Mouse (Mus musculus) cerebellum, adult 18-20 months (tissue): ENCODE measurements at regions not wholly inside any gene's neighbourhood (a gene's known extent, or its start where the extent isn't known, plus 50 kb on each side); places are given as distances from the start of the nearest gene placed in this dataset.

Source experiments
- DNase-seq, 2 experiments: peaks; one replicate each; pipeline ENCODE4 v3.0.0; 2021

GRCm38 (mm10) chr6:51641965-51642364 is 118.3 kb downstream of the Snx10 start:
- no peak for DNase-seq

- no peak for DNase-seq
These were observed 125.1 kb downstream of the Snx10 start for GRCm38 (mm10) chr6:51648813-51649212.

DNA sequence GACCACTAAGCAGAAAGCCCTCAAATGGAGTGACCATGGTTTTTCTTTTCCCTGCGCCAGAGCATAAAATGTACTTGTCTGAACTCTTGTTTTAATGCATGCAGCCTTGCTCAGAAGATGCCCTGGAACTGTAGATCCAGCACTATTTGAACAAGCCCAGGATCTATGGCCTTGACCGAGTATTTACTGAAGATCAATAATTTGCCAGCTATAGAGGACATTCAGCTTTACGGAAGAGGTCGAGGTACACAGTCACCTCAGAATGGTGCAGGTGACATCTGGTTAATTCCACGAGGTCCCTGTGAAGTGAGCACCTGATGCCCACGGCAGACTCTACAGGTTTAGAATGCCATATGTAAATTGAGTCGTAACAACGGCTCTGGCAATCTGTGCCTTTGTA is 130.1 kb downstream of the Snx10 start:
- no peak for DNase-seq

- DNase-seq: no peak
These were observed 131.3 kb downstream of the Snx10 start for GRCm38 (mm10) chr6:51654991-51655390.

- no peak for DNase-seq
These were observed 132.4 kb downstream of the Snx10 start for GRCm38 (mm10) chr6:51656078-51656477.

DNA sequence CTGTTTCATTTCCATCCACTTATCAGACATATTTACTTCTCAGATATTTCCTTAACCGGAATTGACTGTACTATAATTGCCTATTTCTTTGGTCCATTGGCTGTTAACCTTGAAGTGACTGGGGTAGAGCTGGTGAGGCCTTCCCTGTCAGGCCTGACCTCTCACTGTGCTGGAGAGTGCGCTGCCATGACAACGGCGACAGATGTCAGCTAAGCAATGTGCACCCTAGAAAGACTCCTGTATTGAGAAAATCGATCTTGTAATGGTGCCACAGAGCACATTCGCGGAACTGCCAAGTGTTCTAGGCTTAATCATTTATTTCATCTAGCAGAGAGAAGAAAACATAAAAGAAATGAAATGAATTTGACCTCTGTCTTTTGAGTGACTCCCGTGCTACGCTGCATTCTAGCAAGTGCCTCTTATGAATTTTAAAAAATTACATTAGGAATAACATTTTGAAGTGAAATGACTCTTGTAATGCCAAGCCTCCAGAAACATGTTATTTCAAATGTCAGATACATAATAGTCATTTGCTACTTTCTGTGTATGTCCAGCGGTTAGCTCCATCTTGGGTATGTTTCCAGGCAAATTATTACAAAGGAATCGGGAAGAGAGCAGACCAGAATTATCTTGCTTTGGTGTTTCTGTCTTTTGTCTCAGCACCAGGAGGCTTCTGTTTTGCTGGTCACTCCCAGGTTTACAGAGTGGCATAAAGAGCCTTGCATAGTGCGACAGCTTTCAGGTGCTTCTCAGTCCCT is 133.4 kb downstream of the Snx10 start:
- no peak for DNase-seq

DNA sequence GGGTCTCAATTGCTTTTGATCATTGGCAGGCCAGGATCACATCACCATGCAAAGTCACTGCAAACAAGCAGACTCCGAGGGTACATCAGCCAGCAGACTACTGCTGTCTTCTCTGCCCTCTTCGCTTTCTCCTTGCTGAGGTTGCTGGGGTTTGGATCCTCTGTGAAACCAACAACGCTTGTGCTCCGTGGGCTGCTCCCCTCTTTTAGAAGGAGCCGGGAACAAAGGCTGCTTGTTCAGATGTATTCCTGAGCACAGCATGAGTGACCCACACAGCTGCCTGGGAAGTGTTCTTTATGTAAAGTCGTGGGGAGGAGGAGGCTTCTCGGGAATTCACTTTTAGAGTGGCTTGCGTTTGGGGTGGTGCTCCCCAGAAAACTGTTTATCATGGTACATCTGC is 134.7 kb downstream of the Snx10 start:
- DNase-seq: no peak

GRCm38 (mm10) chr6:51663178-51663577 is 139.5 kb downstream of the Snx10 start:
- no peak for DNase-seq

- DNase-seq: no peak
These were observed 140.3 kb downstream of the Snx10 start for GRCm38 (mm10) chr6:51664049-51664448.

GRCm38 (mm10) chr6:51667022-51667421 is 143.3 kb downstream of the Snx10 start:
- no peak for DNase-seq

DNA sequence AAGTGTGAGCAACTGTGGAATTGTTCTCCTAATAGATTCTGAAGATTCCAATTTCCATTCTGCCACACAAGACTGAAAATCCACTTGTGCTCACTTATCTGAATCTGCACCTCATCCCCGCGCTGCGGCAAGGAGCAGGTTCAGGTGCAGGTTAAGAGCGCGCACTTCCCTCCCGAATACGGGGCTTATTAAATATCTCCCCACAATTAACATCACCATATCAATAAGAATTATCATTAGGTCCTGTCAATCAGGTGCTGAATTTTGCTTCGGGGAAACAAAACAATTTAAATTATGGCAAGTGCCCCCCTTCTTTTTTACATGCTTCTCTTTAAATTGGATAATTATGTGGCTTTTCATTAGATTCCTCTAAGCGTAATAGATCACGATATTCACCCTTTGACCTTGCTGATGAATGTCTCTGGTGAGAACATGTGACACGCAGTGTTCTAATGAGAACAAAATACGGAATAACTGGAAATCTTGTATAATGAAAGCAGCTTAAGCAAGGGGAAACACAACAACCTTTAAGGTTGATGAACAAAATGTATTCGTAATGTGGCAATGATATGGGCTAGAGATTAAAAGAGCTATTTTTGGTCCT is 151.7 kb downstream of the Snx10 start:
- DNase-seq: no peak

DNA sequence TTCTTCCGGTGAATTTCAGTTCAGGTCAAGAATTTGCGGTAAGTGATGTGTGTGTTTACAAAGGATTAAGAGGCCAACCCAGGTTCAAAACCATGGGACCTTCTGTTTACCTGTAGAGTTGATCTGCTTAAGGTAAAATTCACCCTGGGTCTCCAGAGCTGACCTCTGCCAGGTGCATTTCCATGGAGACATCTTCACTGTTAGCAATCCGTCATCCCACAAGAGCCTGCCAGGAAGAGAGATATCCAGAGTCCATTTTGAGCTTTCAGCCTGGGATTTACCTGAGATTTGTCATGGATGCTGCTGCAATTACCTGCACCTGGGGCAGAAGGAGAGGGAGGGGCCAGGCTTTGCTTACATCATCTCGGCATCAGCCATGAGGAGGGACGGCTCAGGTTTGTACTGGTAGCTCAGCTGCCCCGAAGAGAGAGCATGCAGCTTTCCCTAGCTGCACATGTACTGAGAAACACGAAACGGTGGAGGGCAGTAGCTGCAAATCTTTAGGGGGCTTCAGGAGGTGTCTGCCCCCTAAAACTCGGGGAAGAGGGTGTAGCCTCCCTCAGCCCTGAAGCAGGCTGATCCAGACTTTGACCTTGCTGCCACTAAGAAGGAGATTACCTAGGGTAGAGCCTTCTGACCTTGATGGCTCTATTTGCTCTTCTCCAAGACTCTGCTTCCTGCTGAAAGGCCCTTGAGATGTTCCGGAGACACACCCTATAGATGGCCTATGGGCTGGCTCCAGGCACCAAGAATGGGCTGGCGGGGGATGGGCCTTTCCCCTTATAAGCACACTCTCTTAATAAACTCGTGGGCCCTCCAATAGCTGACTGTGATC is 153.7 kb downstream of the Snx10 start:
- DNase-seq: no peak

DNA sequence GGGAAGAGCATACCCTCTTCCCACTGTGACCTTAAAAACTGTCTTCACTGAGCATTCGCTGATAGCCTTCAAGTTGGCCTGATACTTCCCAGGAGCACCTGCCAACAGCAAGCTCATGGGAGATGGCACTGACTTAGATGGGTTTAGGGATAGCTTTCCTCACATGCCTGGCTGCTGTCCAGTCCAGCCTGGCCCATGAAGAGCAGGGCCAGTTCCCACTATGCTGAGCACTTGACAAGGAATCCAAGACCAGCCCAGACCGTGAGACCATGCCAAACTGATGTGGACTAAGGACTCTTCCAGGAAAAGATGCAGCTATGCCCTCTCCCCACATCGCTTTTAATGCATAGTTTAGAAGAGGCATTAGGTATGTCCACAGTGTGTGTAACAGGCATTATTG is 155.0 kb downstream of the Snx10 start:
- no peak for DNase-seq

DNA sequence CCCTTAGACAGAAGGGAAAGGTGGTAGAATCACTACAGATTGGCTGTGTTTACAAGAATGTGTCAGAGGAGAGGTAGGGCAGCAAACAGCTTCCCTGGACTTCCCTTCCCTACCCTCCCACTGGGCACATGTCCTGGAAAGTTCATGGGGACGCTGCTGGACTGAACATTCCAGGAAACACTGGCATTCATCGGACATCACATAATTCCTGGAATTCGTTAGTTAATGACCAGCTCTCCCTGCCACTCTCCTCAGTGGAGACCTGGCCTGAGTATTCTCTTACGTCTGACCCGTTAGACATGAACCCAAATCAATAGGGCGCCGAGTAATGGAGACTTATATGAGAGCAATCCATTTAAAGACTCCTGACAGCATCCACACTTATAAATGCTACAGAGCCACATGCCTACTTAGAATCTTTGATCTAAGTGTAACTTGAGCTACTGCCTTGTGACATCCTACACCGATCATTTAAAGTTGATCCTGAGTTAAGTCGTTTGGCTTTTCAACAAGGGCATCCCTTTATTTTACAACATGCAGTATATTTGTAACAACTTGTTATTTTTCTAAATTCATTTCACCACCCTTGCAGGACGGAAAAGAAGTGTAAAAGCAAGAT is 156.6 kb downstream of the Snx10 start:
- no peak for DNase-seq

DNA sequence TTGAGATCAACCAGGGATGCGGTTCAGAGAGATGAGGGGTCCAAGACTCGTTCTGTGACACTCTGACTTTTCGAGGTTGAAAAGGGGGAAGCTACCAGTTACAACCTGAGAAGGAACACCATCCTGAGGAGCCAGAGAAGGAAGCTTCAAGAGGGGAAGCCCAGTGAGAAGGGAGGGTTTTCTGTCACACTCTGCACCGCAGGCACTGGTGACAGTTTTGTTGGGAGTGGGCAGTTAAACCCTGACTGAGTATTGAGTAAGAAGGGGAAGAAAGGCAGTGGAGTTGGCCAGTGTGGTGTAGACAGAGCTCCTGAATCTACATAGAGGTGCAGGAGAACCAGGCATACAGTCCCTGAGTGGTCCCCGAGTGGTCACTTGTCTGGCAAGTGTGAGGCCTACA is 159.4 kb downstream of the Snx10 start:
- DNase-seq: no peak

DNA sequence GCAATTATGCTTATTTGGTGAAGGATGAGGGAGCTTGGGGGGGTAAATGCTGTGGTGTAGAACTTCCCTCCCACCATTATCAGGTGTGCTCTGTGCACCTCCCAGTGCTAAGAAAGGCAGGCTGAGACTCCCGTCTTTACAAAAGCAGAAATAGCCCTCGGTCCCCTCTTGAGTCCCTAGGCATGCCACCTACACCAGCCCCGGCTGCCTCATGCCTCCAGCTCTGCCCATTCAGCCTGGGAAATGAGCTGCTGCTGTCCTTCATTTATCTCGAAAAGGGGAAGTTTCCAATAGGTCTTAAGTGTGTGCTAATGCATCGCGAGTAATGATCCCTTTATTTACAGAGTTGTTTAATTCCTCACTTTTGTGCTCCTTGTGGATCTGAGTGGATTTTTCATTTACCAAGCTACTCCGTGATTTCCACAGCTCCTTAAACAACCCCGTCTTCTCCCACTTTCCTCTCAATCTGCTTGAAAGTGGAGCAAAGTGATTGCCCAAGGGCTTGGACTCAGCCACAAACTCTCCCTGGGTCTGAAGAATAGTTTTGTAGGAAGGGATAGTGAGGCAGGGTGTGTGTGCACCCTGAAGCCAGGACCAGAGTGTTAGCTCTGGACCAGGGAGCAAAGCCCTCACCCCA is 162.1 kb downstream of the Snx10 start:
- no peak for DNase-seq

DNA sequence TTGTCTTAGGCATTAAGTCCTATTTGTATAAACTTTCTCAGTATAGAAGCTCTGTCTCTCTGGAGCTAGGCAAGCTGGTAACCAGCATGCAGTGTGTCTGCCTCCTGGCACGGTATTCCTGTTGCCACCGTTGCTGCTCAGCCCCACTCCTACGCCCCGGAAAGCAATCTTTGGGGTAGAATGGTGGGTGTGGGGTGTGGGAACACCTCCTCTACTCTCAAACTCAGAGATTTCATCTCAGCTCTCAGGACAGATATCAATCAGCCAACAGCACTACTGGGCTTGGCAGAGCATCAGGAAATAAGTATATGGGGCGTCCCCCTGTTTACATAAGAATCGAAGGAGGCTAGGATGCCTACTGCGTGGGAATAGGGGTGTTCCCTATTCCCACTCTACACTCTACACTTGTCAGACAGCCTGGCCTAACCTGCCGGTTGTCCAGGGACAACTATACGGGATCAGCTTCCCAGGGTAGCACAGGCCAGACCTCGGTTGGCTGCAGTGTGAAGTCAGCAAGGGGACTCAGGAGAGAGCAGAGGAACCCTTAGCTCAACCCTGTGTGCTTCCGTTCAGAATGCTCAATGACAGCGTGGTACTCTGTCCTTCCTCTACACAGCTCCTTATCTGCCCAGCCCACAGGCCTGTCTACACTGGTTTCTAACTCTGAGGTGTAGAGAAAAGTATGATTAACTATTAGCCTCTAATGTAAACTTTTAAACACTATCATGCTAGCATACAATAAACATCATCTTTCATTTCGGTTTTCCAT is 167.3 kb downstream of the Snx10 start:
- DNase-seq: no peak

- no peak for DNase-seq
These were observed 170.3 kb downstream of the Snx10 start for GRCm38 (mm10) chr6:51693984-51694383.

DNA sequence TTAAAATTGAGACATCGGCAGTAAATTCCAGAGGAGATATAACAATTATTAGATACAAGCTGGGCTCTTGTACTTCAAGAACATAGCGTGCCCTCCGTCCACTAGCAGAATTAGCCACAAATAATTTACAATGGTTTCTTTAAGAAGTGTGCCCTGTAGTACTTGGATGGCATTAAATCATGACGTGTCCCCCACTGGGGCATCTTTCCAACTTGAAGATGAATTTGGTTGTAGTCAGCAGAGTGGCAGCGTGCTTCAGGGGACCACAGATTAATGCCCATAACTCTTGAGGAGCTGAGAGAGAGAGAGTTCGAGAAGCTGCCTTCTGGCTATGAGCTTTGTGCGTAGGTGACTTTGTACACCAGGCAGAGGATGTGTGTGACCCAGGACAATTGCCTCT is 172.7 kb downstream of the Snx10 start:
- no peak for DNase-seq

DNA sequence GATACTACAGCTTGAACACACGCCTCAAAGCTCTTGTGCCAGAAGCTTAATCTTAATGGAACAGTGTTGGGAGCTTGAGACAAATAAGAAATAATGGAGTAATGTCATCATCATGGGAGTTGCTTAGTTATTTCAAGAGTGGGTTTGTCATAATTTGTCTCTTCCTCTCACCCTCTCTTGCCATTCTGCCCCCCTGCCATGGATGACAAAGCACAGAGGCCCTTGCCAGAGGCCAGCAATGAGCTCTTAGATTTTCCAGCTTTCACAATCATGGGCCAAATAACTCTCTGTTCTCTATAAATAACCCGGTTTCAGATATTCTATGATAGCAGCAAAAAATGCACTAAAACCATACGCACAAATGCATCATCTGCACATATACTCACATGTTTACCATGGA is 174.1 kb downstream of the Snx10 start:
- DNase-seq: no peak

DNA sequence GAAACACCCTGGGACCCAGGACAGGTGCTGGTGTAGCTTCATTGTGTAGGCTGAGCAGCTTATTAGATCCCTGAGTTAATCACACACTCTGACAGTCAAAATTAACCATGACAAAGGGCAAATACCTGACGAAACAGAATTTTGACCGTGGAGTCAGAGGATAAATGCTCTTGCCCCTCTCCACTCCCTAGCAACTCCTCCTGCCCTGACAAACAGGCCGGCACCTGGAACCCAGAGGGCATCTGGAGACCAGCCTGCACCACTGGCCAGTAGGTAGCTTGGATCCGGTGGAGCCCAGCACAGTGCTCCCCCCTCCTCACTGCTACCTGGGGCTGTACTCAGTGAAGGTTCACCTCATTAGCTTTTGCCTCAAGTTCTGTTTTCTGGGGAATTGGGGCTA is 174.5 kb downstream of the Snx10 start:
- DNase-seq: no peak
